ENCODE assay signal across 9 mouse cellular contexts in the genomic region with DNA sequence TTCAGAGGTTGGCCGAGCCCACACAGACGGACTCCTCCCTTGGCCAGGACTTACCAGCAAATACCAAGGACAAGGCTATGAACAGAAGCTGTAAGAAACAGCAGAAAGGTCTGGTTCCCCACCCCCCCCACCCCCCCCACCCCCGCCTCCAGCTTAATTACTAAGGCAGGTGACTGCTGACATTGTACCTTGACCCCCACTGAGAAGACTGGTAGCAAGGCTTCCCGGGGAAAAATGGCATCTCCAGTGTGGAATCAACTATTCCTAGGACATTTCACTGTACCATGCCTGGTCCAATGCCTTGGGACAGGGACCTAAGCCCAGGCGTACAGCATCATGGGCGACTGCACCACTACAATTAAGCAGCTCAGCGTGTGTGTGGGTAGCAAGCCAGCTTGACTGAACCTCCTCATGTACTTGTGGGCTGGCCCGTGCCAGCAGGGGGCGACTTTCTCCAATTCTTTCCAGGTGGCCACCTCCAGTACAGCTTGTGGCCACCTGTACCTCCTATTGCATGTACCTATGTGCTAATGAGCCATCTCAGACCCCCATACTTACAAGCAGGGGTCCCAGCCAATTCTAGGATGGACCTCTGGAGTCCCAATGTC. TPM values are rescaled to one million over a fixed set of nuclear protein-coding genes. Genes with fewer than 3 reads are reported as not detected.
A peak's percentile ranks its signal among the peaks of the same experiment; 100 is the strongest.
DNase-seq lines count a peak whose midpoint lies in the region; ATAC-seq and TF ChIP-seq lines count a peak whose summit lies in the region.
"Had no signal": no experiment of that assay in that cellular context is flagged by ENCODE, and none has a peak within 500 bp of the region (broad histone marks: within the 10 kb centered on the region; RNA-seq: fewer than 3 reads in every experiment).

No protein-coding gene starts in this region.

- no peak for TF ChIP-seq POLR2A in MEL (IDR thresholded peaks at IDR 0.05; ENCODE audit: control insufficient read depth in 1 of 2, insufficient read depth in 1 of 2, low read depth in 1 of 2, low read length in 2 of 2, poor library complexity in 1 of 2)

- no peak overlapping the region for H3K27ac ChIP-seq in MEL (ENCODE audit: control insufficient read depth, low read depth, low read length)
- H3K27ac ChIP-seq in hindbrain, embryonic 12.5 days: no peak overlapping the region
- H3K27ac ChIP-seq: heart, embryonic 13.5 days had no signal

- H3K4me3 ChIP-seq in MEL (ENCODE audit: control insufficient read depth in 1 of 2, insufficient read depth in 1 of 2, low read depth in 2 of 2, low read length in 2 of 2): no peak overlapping the region
- no peak overlapping the region for H3K4me3 ChIP-seq in hindbrain, embryonic 12.5 days
- H3K4me3 ChIP-seq: heart, embryonic 13.5 days had no signal

- H3K4me2 ChIP-seq in hindbrain, embryonic 12.5 days (replicated peaks): no peak overlapping the region
- H3K4me2 ChIP-seq: heart, embryonic 13.5 days had no signal

- ATAC-seq in hindbrain, embryonic 12.5 days (ENCODE audit: low FRiP score): peak; percentile 56

- peak; percentile 2 for DNase-seq in MEL (ENCODE audit: low read depth, low spot score)
- DNase-seq in cerebellum, adult 11 months: peak; percentile 71
- DNase-seq in forelimb bud, embryonic 11.5 days (ENCODE audit: low read depth, low spot score): peak; percentile 76
- peak; percentile 73 to 80 for DNase-seq in layer of hippocampus, postnatal 14 days (ENCODE audit: low spot score in 2 of 2)
- DNase-seq in lung, postnatal 10 days: peak; percentile 85
- peak; percentile 83 for DNase-seq in right cerebral cortex, adult 18-20 months
- DNase-seq in urinary bladder, postnatal 36 days (ENCODE audit: low spot score in 2 of 2): peak; percentile 73 to 84

- no peak for TF ChIP-seq EP300 in MEL (IDR thresholded peaks at IDR 0.05; ENCODE audit: low read depth in 1 of 2, low read length in 2 of 2)

- no peaks in the 10 kb centered on the region for H3K27me3 ChIP-seq in MEL (ENCODE audit: control insufficient read depth in 1 of 2, insufficient read depth in 2 of 2, low read length in 2 of 2)
- H3K27me3 ChIP-seq in hindbrain, embryonic 12.5 days: no peaks in the 10 kb centered on the region

- WGBS in hindbrain, embryonic 12.5 days: 38% methylated on average over 9 of the region's 9 CpGs

- peak in 1 of 3 experiments; percentile 18; a peak in 1 of 6 replicates for TF ChIP-seq CTCF in MEL (IDR thresholded peaks at IDR 0.05 in 2 of 3, conservative IDR thresholded peaks at IDR 0.05 in 1 of 3; ENCODE audit: control insufficient read depth in 1 of 3, insufficient read depth in 1 of 3, low read depth in 2 of 3, low read length in 3 of 3, poor library complexity in 1 of 3, severe bottlenecking in 1 of 3)

- no peaks in the 10 kb centered on the region for H3K9me3 ChIP-seq in MEL (replicated peaks; ENCODE audit: insufficient read depth, low read length)
- H3K9me3 ChIP-seq in hindbrain, embryonic 12.5 days (replicated peaks): no peaks in the 10 kb centered on the region
- H3K9me3 ChIP-seq: heart, embryonic 13.5 days had no signal

- no peaks in the 10 kb centered on the region for H3K79me2 ChIP-seq in MEL (ENCODE audit: control insufficient read depth, insufficient read depth, low read length, poor library complexity)

- no peaks in the 10 kb centered on the region for H3K36me3 ChIP-seq in MEL (ENCODE audit: control insufficient read depth in 1 of 2, insufficient read depth in 2 of 2, low read length in 2 of 2)
- no peaks in the 10 kb centered on the region for H3K36me3 ChIP-seq in hindbrain, embryonic 12.5 days
- H3K36me3 ChIP-seq: heart, embryonic 13.5 days had no signal

- H3K4me1 ChIP-seq in MEL (ENCODE audit: control insufficient read depth in 1 of 2, insufficient read depth in 2 of 2, low read length in 2 of 2): no peaks in the 10 kb centered on the region
- no peaks in the 10 kb centered on the region for H3K4me1 ChIP-seq in hindbrain, embryonic 12.5 days

- no peak overlapping the region for H3K9ac ChIP-seq in MEL (ENCODE audit: control insufficient read depth, low read depth, low read length, poor library complexity, severe bottlenecking)
- no peak overlapping the region for H3K9ac ChIP-seq in hindbrain, embryonic 12.5 days
- H3K9ac ChIP-seq: heart, embryonic 13.5 days had no signal

- no peak for TF ChIP-seq RAD21 in MEL (IDR thresholded peaks at IDR 0.05; ENCODE audit: low read depth, low read length)

TF ChIP-seq in MEL, 35 proteins besides CTCF, POLR2A, EP300 and RAD21:
- TF ChIP-seq UBTF (IDR thresholded peaks at IDR 0.05; ENCODE audit: borderline replicate concordance, insufficient read depth, low read depth, low read length) (no peak), RCOR1 (IDR thresholded peaks at IDR 0.05; ENCODE audit: low read depth, low read length) (no peak)

RNA-seq across cellular contexts. Expression of a gene that starts 37.2 kb away (rescaled TPM):
- not detected in 2 replicates for total RNA-seq in MEL (2012; rRNA removed)
- not detected for polyA plus RNA-seq in MEL (2012; ENCODE audit: insufficient read depth in 1 of 2, insufficient read length in 2 of 2, low read depth in 1 of 2, low replicate concordance in 2 of 2, missing spikeins in 1 of 2)
- 0.46 and 0.64 TPM in 2 replicates for polyA plus RNA-seq in hindbrain, embryonic 12.5 days (2016; fragmentation: Nextera tagmentation; extraction: Ambion mirVana)
- total RNA-seq in layer of hippocampus, postnatal 14 days (2021): not detected
- polyA plus RNA-seq: heart, embryonic 13.5 days had no signal

Comparison
In these comparisons a context has a peak if more than half of its experiments do, and no peak if none do; other contexts are left out.
1. DNase-seq: peak in every context shown above with its lines; median percentile 85 in lung, postnatal 10 days; 83 in right cerebral cortex, adult 18-20 months; 78 in urinary bladder, postnatal 36 days; 76 in layer of hippocampus, postnatal 14 days; 76 in forelimb bud, embryonic 11.5 days; 71 in cerebellum, adult 11 months; 2 in MEL.